Mouse (Mus musculus): ENCODE data around the gene Ambra1. TPM values are rescaled to one million over a fixed set of nuclear protein-coding genes. Genes with fewer than 3 reads are reported as not detected.
A peak's percentile ranks its signal among the peaks of the same experiment; 100 is the strongest.

The Ambra1 gene
- total RNA-seq, 1 experiment = 27.0 TPM

- TF ChIP-seq HCFC1 (IDR thresholded peaks at IDR 0.05; ENCODE audit: borderline replicate concordance, insufficient read depth, low read length) (peak; percentile 75), CHD2 (IDR thresholded peaks at IDR 0.05; ENCODE audit: low read depth, low read length) (no peak)
- DNase-seq (ENCODE audit: low read depth, low spot score) = peak; percentile 69
- no peaks in the 10 kb centered on the region for H3K9me3 ChIP-seq (ENCODE audit: control insufficient read depth, insufficient read depth, low read depth, low read length)
- peak overlapping the region; percentile 86; a peak in 3 of 4 replicates for H3K4me3 ChIP-seq (ENCODE audit: insufficient read depth in 1 of 2, low read depth in 1 of 2, low read length in 2 of 2, poor library complexity in 1 of 2, severe bottlenecking in 1 of 2)
- H3K4me1 ChIP-seq (ENCODE audit: control insufficient read depth in 2 of 2, insufficient read depth in 2 of 2, low read length in 2 of 2, poor library complexity in 1 of 2) = peaks cover 6 to 51% of the 10 kb centered on the region in 2 experiments; a peak in 3 of 4 replicates
- peaks cover 5% of the 10 kb centered on the region; the same call in 1 of the 2 replicates for H3K36me3 ChIP-seq (ENCODE audit: control insufficient read depth, insufficient read depth, low read length, poor library complexity, severe bottlenecking)
- peak overlapping the region; percentile 78 for H3K9ac ChIP-seq (ENCODE audit: insufficient read depth, low read depth, low read length, poor library complexity, severe bottlenecking)
- no peak overlapping the region for H3K27ac ChIP-seq (ENCODE audit: insufficient read depth, low read depth, low read length, poor library complexity, severe bottlenecking)
- in situ Hi-C loops (cut with MboI; ENCODE audit: low sequenced_read_pairs in 2 of 2, unreplicated experiment in 2 of 2) = loop anchor here in 1 of 2 experiments (10.0 kb wide), 1 partner anchor 471 kb away; the partner anchor contains the start of gene Cry2
These were observed 233.6 kb downstream of the Ambra1 start for GRCm38 (mm10) chr2:91963443-91963932.

GRCm38 (mm10) chr2:91964610-91965204 lies 234.8 kb downstream of the Ambra1 start:
- peaks cover 4 to 43% of the 10 kb centered on the region in 2 experiments; a peak in 3 of 4 replicates for H3K4me1 ChIP-seq (ENCODE audit: control insufficient read depth in 2 of 2, insufficient read depth in 2 of 2, low read length in 2 of 2, poor library complexity in 1 of 2)
- DNase-seq (ENCODE audit: low read depth, low spot score) = no peak
- in situ Hi-C loops (cut with MboI; ENCODE audit: low sequenced_read_pairs in 2 of 2, unreplicated experiment in 2 of 2) = loop anchor here in 1 of 2 experiments (10.0 kb wide), 1 partner anchor 470 kb away; the partner anchor contains the start of gene Cry2
- H3K9ac ChIP-seq (ENCODE audit: insufficient read depth, low read depth, low read length, poor library complexity, severe bottlenecking) = no peak overlapping the region; the same call in 1 of the 2 replicates
- H3K9me3 ChIP-seq (ENCODE audit: control insufficient read depth, insufficient read depth, low read depth, low read length) = no peaks in the 10 kb centered on the region
- no peak for TF ChIP-seq MAFK (IDR thresholded peaks at IDR 0.05; ENCODE audit: insufficient read depth, low read depth, low read length)
- TF ChIP-seq CHD2 (IDR thresholded peaks at IDR 0.05; ENCODE audit: low read depth, low read length) = no peak
- TF ChIP-seq ZNF384 (IDR thresholded peaks at IDR 0.05; ENCODE audit: low read depth, low read length) = no peak
- TF ChIP-seq ZC3H11A (IDR thresholded peaks at IDR 0.05; ENCODE audit: borderline replicate concordance, low read depth, low read length) = no peak
- TF ChIP-seq HCFC1 (IDR thresholded peaks at IDR 0.05; ENCODE audit: borderline replicate concordance, insufficient read depth, low read length) = no peak
- H3K27ac ChIP-seq (ENCODE audit: insufficient read depth, low read depth, low read length, poor library complexity, severe bottlenecking) = no peak overlapping the region
- peaks cover 5% of the 10 kb centered on the region; the same call in 1 of the 2 replicates for H3K36me3 ChIP-seq (ENCODE audit: control insufficient read depth, insufficient read depth, low read length, poor library complexity, severe bottlenecking)
- H3K4me3 ChIP-seq (ENCODE audit: insufficient read depth in 1 of 2, low read depth in 1 of 2, low read length in 2 of 2, poor library complexity in 1 of 2, severe bottlenecking in 1 of 2) = no peak overlapping the region

GRCm38 (mm10) chr2:91965417-91965816 lies 235.5 kb downstream of the Ambra1 start:
- no peak for TF ChIP-seq ZNF384 (IDR thresholded peaks at IDR 0.05; ENCODE audit: low read depth, low read length)
- TF ChIP-seq ZC3H11A (IDR thresholded peaks at IDR 0.05; ENCODE audit: borderline replicate concordance, low read depth, low read length) = no peak
- no peak for TF ChIP-seq HCFC1 (IDR thresholded peaks at IDR 0.05; ENCODE audit: borderline replicate concordance, insufficient read depth, low read length)
- TF ChIP-seq MAFK (IDR thresholded peaks at IDR 0.05; ENCODE audit: insufficient read depth, low read depth, low read length) = no peak
- no peak for DNase-seq (ENCODE audit: low read depth, low spot score)
- Histone ChIP-seq H3K27ac (ENCODE audit: insufficient read depth, low read depth, low read length, poor library complexity, severe bottlenecking) (no peak overlapping the region), H3K9ac (ENCODE audit: insufficient read depth, low read depth, low read length, poor library complexity, severe bottlenecking) (peak overlapping the region; percentile 68), H3K9me3 (ENCODE audit: control insufficient read depth, insufficient read depth, low read depth, low read length) (no peaks in the 10 kb centered on the region), H3K4me1 (ENCODE audit: control insufficient read depth in 2 of 2, insufficient read depth in 2 of 2, low read length in 2 of 2, poor library complexity in 1 of 2) (peaks cover 4 to 41% of the 10 kb centered on the region in 2 experiments; a peak in 3 of 4 replicates), H3K4me3 (ENCODE audit: insufficient read depth in 1 of 2, low read depth in 1 of 2, low read length in 2 of 2, poor library complexity in 1 of 2, severe bottlenecking in 1 of 2) (peak overlapping the region; percentile 63 to 64), H3K36me3 (ENCODE audit: control insufficient read depth, insufficient read depth, low read length, poor library complexity, severe bottlenecking) (peaks cover 2% of the 10 kb centered on the region; the same call in 1 of the 2 replicates)
- in situ Hi-C loops (cut with MboI; ENCODE audit: low sequenced_read_pairs in 2 of 2, unreplicated experiment in 2 of 2) = loop anchor here in 1 of 2 experiments (10.0 kb wide), 1 partner anchor 469 kb away; the partner anchor contains the start of gene Cry2

DNA sequence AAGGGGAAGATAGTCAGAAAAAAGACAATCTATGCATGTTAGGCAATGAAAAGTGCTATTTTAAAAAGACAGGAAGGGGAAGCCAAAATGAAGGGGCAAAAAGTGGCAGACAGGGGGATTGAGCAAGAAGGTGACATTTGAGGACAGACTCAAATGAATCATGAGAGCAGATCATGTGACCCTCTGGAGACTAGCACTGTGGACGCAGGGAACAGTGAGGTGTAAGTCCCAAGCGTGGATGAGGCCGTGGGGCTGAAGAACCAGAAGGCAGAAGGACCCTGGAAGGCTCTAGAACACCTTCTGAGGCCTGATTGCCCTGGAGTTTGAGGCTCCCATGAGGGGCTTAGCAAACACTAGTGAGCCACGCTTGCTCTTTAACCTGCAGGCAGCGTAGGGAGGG lies 236.4 kb downstream of the Ambra1 start:
- TF ChIP-seq ZC3H11A (IDR thresholded peaks at IDR 0.05; ENCODE audit: borderline replicate concordance, low read depth, low read length) = no peak
- TF ChIP-seq ZNF384 (IDR thresholded peaks at IDR 0.05; ENCODE audit: low read depth, low read length) = no peak
- TF ChIP-seq HCFC1 (IDR thresholded peaks at IDR 0.05; ENCODE audit: borderline replicate concordance, insufficient read depth, low read length) = no peak
- no peak for TF ChIP-seq CHD2 (IDR thresholded peaks at IDR 0.05; ENCODE audit: low read depth, low read length)
- no peak for TF ChIP-seq MAFK (IDR thresholded peaks at IDR 0.05; ENCODE audit: insufficient read depth, low read depth, low read length)
- H3K9me3 ChIP-seq (ENCODE audit: control insufficient read depth, insufficient read depth, low read depth, low read length) = no peaks in the 10 kb centered on the region
- no peaks in the 10 kb centered on the region for H3K36me3 ChIP-seq (ENCODE audit: control insufficient read depth, insufficient read depth, low read length, poor library complexity, severe bottlenecking)
- no peak for DNase-seq (ENCODE audit: low read depth, low spot score)
- no peak overlapping the region for H3K9ac ChIP-seq (ENCODE audit: insufficient read depth, low read depth, low read length, poor library complexity, severe bottlenecking)
- in situ Hi-C loops (cut with MboI; ENCODE audit: low sequenced_read_pairs in 2 of 2, unreplicated experiment in 2 of 2) = loop anchor here in 1 of 2 experiments (10.0 kb wide), 1 partner anchor 468 kb away; the partner anchor contains the start of gene Cry2
- no peak overlapping the region for H3K27ac ChIP-seq (ENCODE audit: insufficient read depth, low read depth, low read length, poor library complexity, severe bottlenecking)
- peaks cover 4 to 44% of the 10 kb centered on the region in 2 experiments; a peak in 3 of 4 replicates for H3K4me1 ChIP-seq (ENCODE audit: control insufficient read depth in 2 of 2, insufficient read depth in 2 of 2, low read length in 2 of 2, poor library complexity in 1 of 2)
- H3K4me3 ChIP-seq (ENCODE audit: insufficient read depth in 1 of 2, low read depth in 1 of 2, low read length in 2 of 2, poor library complexity in 1 of 2, severe bottlenecking in 1 of 2) = no peak overlapping the region

Data from ES-E14 (cell line).